Mouse (Mus musculus): ENCODE results near the gene Asprv1.

GRCm38 (mm10) chr6:86607471-86607870 is 20.5 kb upstream of the Asprv1 start:
- TF ChIP-seq POLR2A (IDR thresholded peaks at IDR 0.05; ENCODE audit: control insufficient read depth, extremely low read depth, insufficient read depth, low read length, poor library complexity) (no peak), CTCF (IDR thresholded peaks at IDR 0.05; ENCODE audit: borderline replicate concordance, control insufficient read depth, extremely low read depth, insufficient read depth, low read length, poor library complexity) (no peak)
